36 mouse cellular contexts compared by ENCODE assay signal in genomic region chr11:50908136-50908535, GRCm38 (mm10). TPM values are rescaled to one million over a fixed set of nuclear protein-coding genes. Genes with fewer than 3 reads are reported as not detected.
A peak's percentile ranks its signal among the peaks of the same experiment; 100 is the strongest.
DNase-seq lines count a peak whose midpoint lies in the region; TF ChIP-seq lines count a peak whose summit lies in the region.
"Had no signal": no experiment of that assay in that cellular context is flagged by ENCODE, and none has a peak within 500 bp of the region (broad histone marks: within the 10 kb centered on the region; RNA-seq: fewer than 3 reads in every experiment).

No protein-coding gene starts in this region.

- 0 out of 2 replicates have a peak, but pooled peaks have one; percentile 21 for TF ChIP-seq POLR2A in cortical plate, adult 2 months (IDR thresholded peaks at IDR 0.05; ENCODE audit: extremely low read depth, insufficient read depth, low read length)
- no peak for TF ChIP-seq POLR2A in cerebellum, adult 2 months (IDR thresholded peaks at IDR 0.05; ENCODE audit: borderline replicate concordance, insufficient read depth, low read length)

- H3K27ac ChIP-seq in left cerebral cortex, adult 2 months, result peak overlapping the region; percentile 32; the same call in 1 of the 2 replicates
- no peak overlapping the region for H3K27ac ChIP-seq in cortical plate, adult 2 months (ENCODE audit: insufficient read depth, low read length)
- H3K27ac ChIP-seq in cerebellum, adult 2 months (ENCODE audit: insufficient read depth, low read length), result no peak overlapping the region
- H3K27ac ChIP-seq: forebrain, embryonic 10.5 days; forebrain, embryonic 13.5 days; hindbrain, embryonic 10.5 days; hindbrain, embryonic 13.5 days had no signal

- 94% methylated on average over 5 of the region's 5 CpGs for WGBS in cerebellum, adult 2 months

- intact Hi-C loops in heart, postnatal 36 days (cut with DNase I), result no loop called here
- intact Hi-C loops in left cerebral cortex, adult 2 months (cut with DNase I), result no loop called here

- TF ChIP-seq CTCF in left cerebral cortex, adult 2 months (IDR thresholded peaks at IDR 0.05), result no peak
- TF ChIP-seq CTCF in cortical plate, adult 2 months (IDR thresholded peaks at IDR 0.05; ENCODE audit: extremely low read depth, insufficient read depth, low read length), result no peak
- TF ChIP-seq CTCF in cerebellum, adult 2 months (IDR thresholded peaks at IDR 0.05; ENCODE audit: borderline replicate concordance, insufficient read depth, low read depth, low read length), result no peak

- no peak overlapping the region for H3K4me3 ChIP-seq in left cerebral cortex, adult 2 months
- H3K4me3 ChIP-seq in cortical plate, adult 2 months (ENCODE audit: insufficient read depth, low read length), result no peak overlapping the region
- H3K4me3 ChIP-seq in cerebellum, adult 2 months (replicated peaks; ENCODE audit: insufficient read depth, low read depth, low read length), result no peak overlapping the region
- H3K4me3 ChIP-seq: forebrain, embryonic 10.5 days; forebrain, embryonic 13.5 days; hindbrain, embryonic 10.5 days; hindbrain, embryonic 13.5 days had no signal

- peaks cover 8% of the 10 kb centered on the region for H3K4me1 ChIP-seq in cortical plate, adult 2 months (ENCODE audit: control insufficient read depth, insufficient read depth, low read length)
- H3K4me1 ChIP-seq in cerebellum, adult 2 months (ENCODE audit: control insufficient read depth, insufficient read depth, low read length), result no peaks in the 10 kb centered on the region
- H3K4me1 ChIP-seq: forebrain, embryonic 10.5 days; forebrain, embryonic 13.5 days; hindbrain, embryonic 10.5 days; hindbrain, embryonic 13.5 days had no signal

- H3K27me3 ChIP-seq in cerebellum, adult 2 months (ENCODE audit: control insufficient read depth, insufficient read depth, low read length), result no peaks in the 10 kb centered on the region
- H3K27me3 ChIP-seq: forebrain, embryonic 13.5 days; hindbrain, embryonic 13.5 days; Patski had no signal

- DNase-seq in heart, adult 11 months, result peak; percentile 9
- no peak for DNase-seq in heart, postnatal 36 days
- no peak for DNase-seq in left cerebral cortex, adult 2 months (ENCODE audit: extremely low spot score in 1 of 2, low spot score in 2 of 2)
- no peak for DNase-seq in left cerebral cortex, adult 11 months (ENCODE audit: low spot score)
- peak; percentile 43 for DNase-seq in right cerebral cortex, adult 18-20 months
- DNase-seq in right cerebral cortex, postnatal 4 days, result no peak
- DNase-seq in cerebellum, adult 2 months, result no peak
- DNase-seq: adrenal gland, postnatal 10 days; adrenal gland, postnatal 36 days; B cell, adult 2 months; cerebellum, adult 11 months; cerebellum, adult 8-10 months; cerebellum, postnatal 10 days; cerebellum, postnatal 36 days; gastrocnemius, postnatal 25 days had no signal

RNA-seq across cellular contexts. Expression of gene Zfp2, which starts 7.8 kb away (rescaled TPM):
- 1 to 10 TPM; 3.1 TPM for total RNA-seq in heart, postnatal 36 days (2021)
- 10 to 100 TPM; 23.8 to 24.8 TPM for total RNA-seq in left cerebral cortex, adult 2 months (2021)
- polyA plus RNA-seq in cortical plate, adult 2 months (2012; rRNA removed), result 16.7 and 17.5 TPM in 2 replicates
- polyA plus RNA-seq in cerebellum, adult 2 months (2012; rRNA removed), result 18.8 and 19.2 TPM in 2 replicates
- total RNA-seq: CH12.LX, G1E had no signal
- polyA plus RNA-seq: G1E had no signal

RNA-seq across cellular contexts. Expression of gene Zfp454, which starts 20.7 kb away (rescaled TPM):
- total RNA-seq in heart, postnatal 36 days (2021), result 1 to 10 TPM; 1.1 to 1.3 TPM
- total RNA-seq in left cerebral cortex, adult 2 months (2021), result 1 to 10 TPM; 6.5 TPM
- 5.1 and 5.6 TPM in 2 replicates for polyA plus RNA-seq in cortical plate, adult 2 months (2012; rRNA removed)
- 7.1 TPM in 2 replicates for polyA plus RNA-seq in cerebellum, adult 2 months (2012; rRNA removed)
- total RNA-seq: CH12.LX had no signal
- polyA plus RNA-seq: G1E had no signal

RNA-seq across cellular contexts. Expression of gene Zfp354b, which starts 23.3 kb away (rescaled TPM):
- total RNA-seq in heart, postnatal 36 days (2021), result 1 to 10 TPM; 1.4 TPM
- total RNA-seq in left cerebral cortex, adult 2 months (2021), result 1 to 10 TPM; 5.3 to 6.7 TPM
- 2.7 and 3.3 TPM in 2 replicates for polyA plus RNA-seq in cortical plate, adult 2 months (2012; rRNA removed)
- 3.5 and 3.6 TPM in 2 replicates for polyA plus RNA-seq in cerebellum, adult 2 months (2012; rRNA removed)
- total RNA-seq: CH12.LX had no signal
- polyA plus RNA-seq: G1E had no signal

RNA-seq across cellular contexts. Expression of gene 4933414I15Rik, which starts 35.4 kb away (rescaled TPM):
- total RNA-seq in heart, postnatal 36 days (2021), result not detected
- not detected for total RNA-seq in left cerebral cortex, adult 2 months (2021)
- polyA plus RNA-seq in cortical plate, adult 2 months (2012; rRNA removed), result not detected in 2 replicates
- not detected in 2 replicates for polyA plus RNA-seq in cerebellum, adult 2 months (2012; rRNA removed)
- total RNA-seq: adrenal gland, adult 18-20 months; adrenal gland, postnatal 10 days; adrenal gland, postnatal 36 days; CH12.LX; G1E; gastrocnemius, adult 8-10 months; gastrocnemius, postnatal 25 days; heart, adult 8-10 months; heart, postnatal 25 days had no signal
- polyA plus RNA-seq: embryonic facial prominence, embryonic 11.5 days; embryonic facial prominence, embryonic 14.5 days; forebrain, embryonic 10.5 days; forebrain, embryonic 13.5 days; forebrain, embryonic 16.5 days; frontal cortex, adult 2 months; G1E; heart, embryonic 11.5 days; heart, embryonic 14.5 days; heart, postnatal 0 days; hindbrain, embryonic 10.5 days; hindbrain, embryonic 13.5 days; hindbrain, embryonic 16.5 days; Patski had no signal

RNA-seq across cellular contexts. Expression of gene Prop1, which starts 45.4 kb away (rescaled TPM):
- not detected for total RNA-seq in heart, postnatal 36 days (2021)
- total RNA-seq in left cerebral cortex, adult 2 months (2021), result not detected
- not detected in 2 replicates for polyA plus RNA-seq in cortical plate, adult 2 months (2012; rRNA removed)
- not detected in 2 replicates for polyA plus RNA-seq in cerebellum, adult 2 months (2012; rRNA removed)
- total RNA-seq: adrenal gland, adult 18-20 months; adrenal gland, postnatal 10 days; adrenal gland, postnatal 36 days; CH12.LX; G1E; gastrocnemius, adult 8-10 months; gastrocnemius, postnatal 25 days; heart, adult 8-10 months; heart, postnatal 25 days had no signal
- polyA plus RNA-seq: embryonic facial prominence, embryonic 14.5 days; forebrain, embryonic 10.5 days; forebrain, embryonic 13.5 days; forebrain, embryonic 16.5 days; frontal cortex, adult 2 months; G1E; gonadal fat pad, adult 2 months; heart, embryonic 11.5 days; heart, embryonic 14.5 days; heart, postnatal 0 days; hindbrain, embryonic 10.5 days; hindbrain, embryonic 13.5 days; hindbrain, embryonic 16.5 days; Patski had no signal

Comparison
In these comparisons a context has a peak if more than half of its experiments do, and no peak if none do; other contexts are left out.
1. DNase-seq: peak in heart, adult 11 months (single experiment) and right cerebral cortex, adult 18-20 months (single experiment); none in heart, postnatal 36 days (0 of 2), left cerebral cortex, adult 2 months (0 of 2), left cerebral cortex, adult 11 months (single experiment), right cerebral cortex, postnatal 4 days (single experiment) and cerebellum, adult 2 months (0 of 2).
2. RNA of gene Zfp2, which starts 7.8 kb away (total RNA-seq): 23.8 to 24.8 TPM in left cerebral cortex, adult 2 months; 3.1 TPM in heart, postnatal 36 days; every median in the first group is over 4 times any median in the second.